Mouse (Mus musculus): ENCODE measurements at regions not wholly inside any gene's neighbourhood (a gene's known extent, or its start where the extent isn't known, plus 50 kb on each side); places are given as distances from the start of the nearest gene placed in this dataset.

- no peaks in the 10 kb centered on the region for H3K36me3 ChIP-seq (ENCODE audit: control insufficient read depth in 1 of 2, insufficient read depth in 2 of 2, low read length in 2 of 2)
- no peak for DNase-seq (ENCODE audit: low read depth, low spot score)
- no peak overlapping the region for H3K4me3 ChIP-seq (ENCODE audit: control insufficient read depth in 1 of 2, insufficient read depth in 1 of 2, low read depth in 2 of 2, low read length in 2 of 2)
- no peak for TF ChIP-seq TAL1 (IDR thresholded peaks at IDR 0.05; ENCODE audit: low read length)
- H3K9me3 ChIP-seq (replicated peaks; ENCODE audit: insufficient read depth, low read length) = no peaks in the 10 kb centered on the region
- H3K9ac ChIP-seq (ENCODE audit: control insufficient read depth, low read depth, low read length, poor library complexity, severe bottlenecking) = no peak overlapping the region
- H3K27me3 ChIP-seq (ENCODE audit: control insufficient read depth in 1 of 2, insufficient read depth in 2 of 2, low read length in 2 of 2) = no peaks in the 10 kb centered on the region
- no peaks in the 10 kb centered on the region for H3K79me2 ChIP-seq (ENCODE audit: control insufficient read depth, insufficient read depth, low read length, poor library complexity)
- no peak overlapping the region for H3K27ac ChIP-seq (ENCODE audit: control insufficient read depth, low read depth, low read length)
- H3K4me1 ChIP-seq (ENCODE audit: control insufficient read depth in 1 of 2, insufficient read depth in 2 of 2, low read length in 2 of 2) = no peaks in the 10 kb centered on the region
Observed at GRCm38 (mm10) chr8:115473974-115474373, 233.6 kb downstream of the Maf start.

GRCm38 (mm10) chr8:115466553-115466952, 241.0 kb downstream of the Maf start:
- no peaks in the 10 kb centered on the region for H3K27me3 ChIP-seq (ENCODE audit: control insufficient read depth in 1 of 2, insufficient read depth in 2 of 2, low read length in 2 of 2)
- H3K4me3 ChIP-seq (ENCODE audit: control insufficient read depth in 1 of 2, insufficient read depth in 1 of 2, low read depth in 2 of 2, low read length in 2 of 2) = no peak overlapping the region
- DNase-seq (ENCODE audit: low read depth, low spot score) = no peak
- no peaks in the 10 kb centered on the region for H3K79me2 ChIP-seq (ENCODE audit: control insufficient read depth, insufficient read depth, low read length, poor library complexity)
- TF ChIP-seq SIN3A (IDR thresholded peaks at IDR 0.05; ENCODE audit: low read length) (no peak), MAX (IDR thresholded peaks at IDR 0.05; ENCODE audit: low read length) (no peak), ETS1 (IDR thresholded peaks at IDR 0.05; ENCODE audit: low read depth, low read length) (no peak), POLR2AphosphoS2 (IDR thresholded peaks at IDR 0.05; ENCODE audit: low read length) (no peak), ELF1 (IDR thresholded peaks at IDR 0.05; ENCODE audit: low read depth, low read length) (no peak), CTCF (IDR thresholded peaks at IDR 0.05 in 2 of 3, conservative IDR thresholded peaks at IDR 0.05 in 1 of 3; ENCODE audit: control insufficient read depth in 1 of 3, insufficient read depth in 1 of 3, low read depth in 2 of 3, low read length in 3 of 3, poor library complexity in 1 of 3, severe bottlenecking in 1 of 3) (no peak), EP300 (IDR thresholded peaks at IDR 0.05; ENCODE audit: low read depth in 1 of 2, low read length in 2 of 2) (no peak), RCOR1 (IDR thresholded peaks at IDR 0.05; ENCODE audit: low read depth, low read length) (no peak), GATA1 (IDR thresholded peaks at IDR 0.05; ENCODE audit: low read depth, low read length) (no peak), BHLHE40 (IDR thresholded peaks at IDR 0.05; ENCODE audit: borderline replicate concordance, low read depth, low read length) (no peak), POLR2A (IDR thresholded peaks at IDR 0.05; ENCODE audit: control insufficient read depth in 1 of 2, insufficient read depth in 1 of 2, low read depth in 1 of 2, low read length in 2 of 2, poor library complexity in 1 of 2) (no peak), MXI1 (IDR thresholded peaks at IDR 0.05; ENCODE audit: low read depth, low read length) (no peak), USF2 (IDR thresholded peaks at IDR 0.05; ENCODE audit: borderline replicate concordance in 1 of 2, insufficient read depth in 1 of 2, low read depth in 1 of 2, low read length in 2 of 2) (no peak), TAL1 (IDR thresholded peaks at IDR 0.05; ENCODE audit: low read length) (no peak), NELFE (IDR thresholded peaks at IDR 0.05; ENCODE audit: low read depth, low read length) (no peak), ZC3H11A (IDR thresholded peaks at IDR 0.05; ENCODE audit: low read depth, low read length) (no peak), MYC (IDR thresholded peaks at IDR 0.05; ENCODE audit: low read depth, low read length) (no peak), KAT2A (conservative IDR thresholded peaks at IDR 0.05; ENCODE audit: low read depth, low read length) (no peak)
- H3K36me3 ChIP-seq (ENCODE audit: control insufficient read depth in 1 of 2, insufficient read depth in 2 of 2, low read length in 2 of 2) = no peaks in the 10 kb centered on the region
- no peak overlapping the region for H3K9ac ChIP-seq (ENCODE audit: control insufficient read depth, low read depth, low read length, poor library complexity, severe bottlenecking)
- no peaks in the 10 kb centered on the region for H3K4me1 ChIP-seq (ENCODE audit: control insufficient read depth in 1 of 2, insufficient read depth in 2 of 2, low read length in 2 of 2)
- no peak overlapping the region for H3K27ac ChIP-seq (ENCODE audit: control insufficient read depth, low read depth, low read length)
- no peaks in the 10 kb centered on the region for H3K9me3 ChIP-seq (replicated peaks; ENCODE audit: insufficient read depth, low read length)

All from MEL (cell line).